Mouse (Mus musculus) CH12.LX (cell line): ENCODE measurements around the gene C130026I21Rik.
"Not testable (repeated sequence)": the region's sequence is repeated elsewhere in the genome, so short reads cannot be mapped to it uniquely, and the experiment has no call there.

ENCODE experiments used
- CTCF ChIP-seq, 2 experiments: IDR thresholded peaks in 1 of 2; conservative IDR thresholded peaks in 1 of 2; 2 replicates each; pipeline ENCODE4 v1.5.1; 2011 to 2012; ENCODE audit warnings: low read depth in 2 of 2, low read length in 2 of 2, improper control_type of control experiment in 1 of 2, inconsistent platforms in 1 of 2, mild to moderate bottlenecking in 1 of 2, moderate library complexity in 1 of 2
- ELF1 ChIP-seq: IDR thresholded peaks from 2 replicates; pipeline ENCODE4 v1.6.1; 2014; ENCODE audit warnings: low read depth, mild to moderate bottlenecking, inconsistent platforms, low read length, improper control_type of control experiment
- NELFE ChIP-seq: IDR thresholded peaks from 2 replicates; pipeline ENCODE4 v1.6.1; 2011; ENCODE audit warnings: low read depth, low read length, improper control_type of control experiment
- NRF1 ChIP-seq: IDR thresholded peaks from 2 replicates; pipeline ENCODE4 v1.6.1; 2014; ENCODE audit warnings: low read depth, mild to moderate bottlenecking, inconsistent platforms, low read length, improper control_type of control experiment, moderate library complexity
- POLR2A ChIP-seq: IDR thresholded peaks from 2 replicates; pipeline ENCODE4 v1.6.1; 2011; ENCODE audit warnings: low read depth, mild to moderate bottlenecking, improper control_type of control experiment, low read length
- ZC3H11A ChIP-seq: IDR thresholded peaks from 2 replicates; pipeline ENCODE4 v1.6.1; 2012; ENCODE audit warnings: low read depth, mild to moderate bottlenecking, inconsistent platforms, low read length, improper control_type of control experiment

GRCm38 (mm10) chr1:84993235-84993634 lies 277.1 kb downstream of the C130026I21Rik start:
- TF ChIP-seq POLR2A; NELFE; NRF1; CTCF (conservative IDR thresholded peaks at IDR 0.05 in 1 of 2, IDR thresholded peaks at IDR 0.05 in 1 of 2; ENCODE audit: low read depth in 2 of 2, low read length in 2 of 2); ZC3H11A; ELF1: not testable (repeated sequence)
